Mouse (Mus musculus) liver, embryonic 16.5 days (tissue): ENCODE measurements around the gene Slc35f3. TPM values are rescaled to one million over a fixed set of nuclear protein-coding genes. Genes with fewer than 3 reads are reported as not detected.

Source experiments
- ATAC-seq: fragments of 200-750 bp; cut with Nextera tagmentation; 2 replicates; pipeline ENCODE4 v1.8.0; 2017; ENCODE audit warnings: low read depth, mild to moderate bottlenecking, moderate number of reproducible peaks, moderate library complexity
- H3K27ac ChIP-seq: fragments of 300-500 bp; sonication (generic); 2 replicates; pipeline ENCODE4 v1.5.1; 2014; ENCODE audit warnings: mild to moderate bottlenecking, low read length
- H3K27me3 ChIP-seq: fragments of 300-500 bp; sonication (generic); 2 replicates; pipeline ENCODE4 v1.6.1; 2014; ENCODE audit warnings: low read depth, low read length, mixed read lengths; ENCODE audit not compliant: control insufficient read depth, insufficient read depth
- H3K36me3 ChIP-seq: fragments of 300-500 bp; sonication (generic); 2 replicates; pipeline ENCODE4 v1.6.1; 2014; ENCODE audit warnings: mild to moderate bottlenecking; ENCODE audit not compliant: control insufficient read depth, insufficient read depth
- H3K4me1 ChIP-seq: fragments of 300-500 bp; sonication (generic); 2 replicates; pipeline ENCODE4 v1.6.1; 2014; ENCODE audit warnings: low read depth, low read length, mixed read lengths; ENCODE audit not compliant: control insufficient read depth
- H3K4me2 ChIP-seq: fragments of 300-500 bp; sonication (generic); 2 replicates; pipeline ENCODE4 v1.6.1; 2014; ENCODE audit warnings: low read depth, low read length, mixed read lengths
- H3K4me3 ChIP-seq: fragments of 300-500 bp; sonication (generic); 2 replicates; pipeline ENCODE4 v1.5.1; 2014; ENCODE audit warnings: low read depth, mild to moderate bottlenecking, low read length
- H3K9ac ChIP-seq: fragments of 300-500 bp; sonication (generic); 2 replicates; pipeline ENCODE4 v1.6.1; 2014; ENCODE audit warnings: low read depth, low read length
- H3K9me3 ChIP-seq: fragments of 300-500 bp; sonication (generic); replicated peaks from 2 replicates; pipeline ENCODE4 v1.6.1; 2016; ENCODE audit warnings: low read length; ENCODE audit not compliant: control insufficient read depth
- WGBS: fragments of 180-500 bp; shearing (Covaris S2); extraction: QIAGEN DNeasy Blood & Tissue Kit; methylation state at CpG from one replicate; pipeline ENCODE4 v1.1.7; 2014; ENCODE audit not compliant: insufficient replicate concordance; 5-methylcytosine and 5-hydroxymethylcytosine counted together
- polyA plus RNA-seq: library from polyadenylated mRNA; unstranded; fragments of >200 nt; fragmentation: Nextera tagmentation; extraction: Ambion mirVana; gene quantifications from 2 replicates; pipeline ENCODE4 v1.2.1, GENCODE M21; 2015

Slc35f3 gene
- polyA plus RNA-seq, 1 experiment from 2014 or later, result not detected

GRCm38 (mm10) chr8:126379580-126379979 is 81.2 kb downstream of the Slc35f3 start:
- H3K9me3 ChIP-seq, result no peaks in the 10 kb centered on the region
- WGBS, result 37% methylated on average over 6 of the region's 6 CpGs
- no peaks in the 10 kb centered on the region for H3K4me1 ChIP-seq
- H3K36me3 ChIP-seq, result no peaks in the 10 kb centered on the region
- no peak overlapping the region for H3K27ac ChIP-seq
- no peaks in the 10 kb centered on the region for H3K27me3 ChIP-seq
- H3K4me2 ChIP-seq, result no peak overlapping the region
- no peak overlapping the region for H3K4me3 ChIP-seq
- H3K9ac ChIP-seq, result no peak overlapping the region
- ATAC-seq, result no peak

- Histone ChIP-seq H3K27ac (no peak overlapping the region), H3K4me3 (no peak overlapping the region), H3K9me3 (no peaks in the 10 kb centered on the region), H3K36me3 (no peaks in the 10 kb centered on the region), H3K9ac (no peak overlapping the region), H3K27me3 (no peaks in the 10 kb centered on the region), H3K4me1 (no peaks in the 10 kb centered on the region), H3K4me2 (no peak overlapping the region)
- 17% methylated on average over 2 of the region's 2 CpGs for WGBS
- ATAC-seq, result no peak
These were observed 81.8 kb downstream of the Slc35f3 start for GRCm38 (mm10) chr8:126380141-126380540.

GRCm38 (mm10) chr8:126381299-126381698 is 82.9 kb downstream of the Slc35f3 start:
- WGBS, result 70% methylated on average over 7 of the region's 7 CpGs
- no peaks in the 10 kb centered on the region for H3K27me3 ChIP-seq
- H3K4me3 ChIP-seq, result no peak overlapping the region

GRCm38 (mm10) chr8:126382216-126382615 is 83.9 kb downstream of the Slc35f3 start:
- no peak overlapping the region for H3K4me2 ChIP-seq
- no peaks in the 10 kb centered on the region for H3K9me3 ChIP-seq
- no peak overlapping the region for H3K4me3 ChIP-seq
- no peaks in the 10 kb centered on the region for H3K4me1 ChIP-seq
- no peak overlapping the region for H3K27ac ChIP-seq
- no peak for ATAC-seq
- no peaks in the 10 kb centered on the region for H3K27me3 ChIP-seq
- WGBS, result 26% methylated on average over 14 of the region's 14 CpGs
- no peak overlapping the region for H3K9ac ChIP-seq
- no peaks in the 10 kb centered on the region for H3K36me3 ChIP-seq

More at GRCm38 (mm10) chr8:126381299-126381698, 82.9 kb downstream of the Slc35f3 start:
- Histone ChIP-seq H3K9ac (no peak overlapping the region), H3K4me1 (no peaks in the 10 kb centered on the region), H3K27ac (no peak overlapping the region), H3K4me2 (no peak overlapping the region), H3K9me3 (no peaks in the 10 kb centered on the region), H3K36me3 (no peaks in the 10 kb centered on the region)
- no peak for ATAC-seq

- 42% methylated on average over 5 of the region's 5 CpGs for WGBS
- H3K9me3 ChIP-seq, result no peaks in the 10 kb centered on the region
- no peaks in the 10 kb centered on the region for H3K4me1 ChIP-seq
- H3K27ac ChIP-seq, result no peak overlapping the region
- H3K36me3 ChIP-seq, result no peaks in the 10 kb centered on the region
- no peak for ATAC-seq
- no peak overlapping the region for H3K9ac ChIP-seq
- no peak overlapping the region for H3K4me3 ChIP-seq
- no peak overlapping the region for H3K4me2 ChIP-seq
- no peaks in the 10 kb centered on the region for H3K27me3 ChIP-seq
These were observed 84.4 kb downstream of the Slc35f3 start for GRCm38 (mm10) chr8:126382749-126383148.

- no peak for ATAC-seq
- Histone ChIP-seq H3K4me2 (no peak overlapping the region), H3K4me1 (no peaks in the 10 kb centered on the region), H3K27me3 (no peaks in the 10 kb centered on the region), H3K9me3 (no peaks in the 10 kb centered on the region), H3K27ac (no peak overlapping the region), H3K4me3 (no peak overlapping the region), H3K36me3 (no peaks in the 10 kb centered on the region), H3K9ac (no peak overlapping the region)
- 73% methylated on average over 4 of the region's 4 CpGs for whole genome bisulfite sequencing
These were observed 89.2 kb downstream of the Slc35f3 start for GRCm38 (mm10) chr8:126387566-126387965.

GRCm38 (mm10) chr8:126391541-126391940 is 93.2 kb downstream of the Slc35f3 start:
- H3K27me3 ChIP-seq, result no peaks in the 10 kb centered on the region
- no peaks in the 10 kb centered on the region for H3K9me3 ChIP-seq
- no peaks in the 10 kb centered on the region for H3K36me3 ChIP-seq
- no peak overlapping the region for H3K4me3 ChIP-seq
- WGBS, result 26% methylated on average over 2 of the region's 2 CpGs
- H3K4me1 ChIP-seq, result no peaks in the 10 kb centered on the region
- no peak overlapping the region for H3K9ac ChIP-seq
- no peak overlapping the region for H3K27ac ChIP-seq
- no peak for ATAC-seq
- no peak overlapping the region for H3K4me2 ChIP-seq

- Histone ChIP-seq H3K27ac (no peak overlapping the region), H3K4me2 (no peak overlapping the region), H3K4me3 (no peak overlapping the region), H3K27me3 (no peaks in the 10 kb centered on the region), H3K4me1 (no peaks in the 10 kb centered on the region), H3K36me3 (no peaks in the 10 kb centered on the region), H3K9ac (no peak overlapping the region), H3K9me3 (no peaks in the 10 kb centered on the region)
- ATAC-seq, result no peak
- WGBS, result 68% methylated on average over 9 of the region's 9 CpGs
These were observed 97.0 kb downstream of the Slc35f3 start for GRCm38 (mm10) chr8:126395386-126395785.

GRCm38 (mm10) chr8:126395917-126396316 is 97.6 kb downstream of the Slc35f3 start:
- no peaks in the 10 kb centered on the region for H3K4me1 ChIP-seq

More at GRCm38 (mm10) chr8:126395917-126396316, 97.6 kb downstream of the Slc35f3 start:
- 65% methylated on average over 5 of the region's 5 CpGs for WGBS
- H3K9ac ChIP-seq, result no peak overlapping the region
- H3K27ac ChIP-seq, result no peak overlapping the region
- ATAC-seq, result no peak
- H3K36me3 ChIP-seq, result no peaks in the 10 kb centered on the region
- H3K4me2 ChIP-seq, result no peak overlapping the region
- no peaks in the 10 kb centered on the region for H3K9me3 ChIP-seq
- H3K4me3 ChIP-seq, result no peak overlapping the region
- H3K27me3 ChIP-seq, result no peaks in the 10 kb centered on the region
